Mouse (Mus musculus): ENCODE measurements around the gene Atp13a1. TPM values are rescaled to one million over a fixed set of nuclear protein-coding genes. Genes with fewer than 3 reads are reported as not detected.

The Atp13a1 gene
- polyA plus RNA-seq (2015; fragmentation: Nextera tagmentation; extraction: Ambion mirVana) = 48.7 and 50.0 TPM in 2 replicates

DNA sequence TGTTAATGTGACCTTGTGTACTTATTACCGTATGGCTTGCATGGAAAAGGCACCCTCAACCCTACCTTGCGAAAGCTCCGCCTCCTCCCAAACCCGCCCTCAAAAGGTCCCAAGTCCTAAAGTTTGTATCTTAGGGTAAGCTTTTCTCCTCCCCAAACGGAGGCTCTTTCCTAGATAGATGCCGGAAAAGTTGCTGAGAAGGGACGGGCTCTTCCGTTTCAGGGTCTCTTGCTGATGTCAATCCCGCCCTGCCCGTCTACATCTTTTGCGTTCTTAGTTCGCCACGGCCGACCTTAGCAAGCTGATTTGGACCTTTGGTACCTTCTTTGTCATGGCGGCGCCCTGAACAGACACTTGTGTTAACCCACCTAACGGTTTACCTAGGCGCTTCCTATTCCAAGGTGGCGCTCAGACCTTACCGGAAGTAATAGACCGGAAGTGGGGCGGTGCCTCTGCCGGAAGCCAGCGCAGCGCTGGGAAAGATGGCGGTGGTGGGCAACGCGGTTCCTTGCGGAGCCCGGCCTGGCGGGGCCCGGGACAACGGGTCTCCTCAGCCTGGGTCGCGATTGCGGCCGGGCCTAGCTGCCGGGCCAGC is at the start of gene Atp13a1, which contains the start of gene Zfp866:
Gene Atp13a1 (plus strand): TSS at position 391 of the 595 bp plus-strand sequence.
Gene Zfp866 (minus strand): TSS at position 406 of the 595 bp plus-strand sequence.
- H3K27me3 ChIP-seq = no peaks in the 10 kb centered on the region
- peak; percentile 87 for ATAC-seq (ENCODE audit: insufficient number of reproducible peaks, low FRiP score, low TSS enrichment, low read depth)
- H3K4me1 ChIP-seq = peaks cover 17% of the 10 kb centered on the region
- H3K4me2 ChIP-seq = peak within 1 kb of the TSS; percentile 68
- H3K9ac ChIP-seq = peak within 1 kb of the TSS; percentile 88
- H3K36me3 ChIP-seq = peaks cover 24% of the 10 kb centered on the region
- under 1% methylated on average over 35 of the region's 38 CpGs for WGBS
- no peaks in the 10 kb centered on the region for H3K9me3 ChIP-seq
- peak within 1 kb of the TSS; percentile 94 for H3K27ac ChIP-seq
- peak within 1 kb of the TSS; percentile 79 for H3K4me3 ChIP-seq

DNA sequence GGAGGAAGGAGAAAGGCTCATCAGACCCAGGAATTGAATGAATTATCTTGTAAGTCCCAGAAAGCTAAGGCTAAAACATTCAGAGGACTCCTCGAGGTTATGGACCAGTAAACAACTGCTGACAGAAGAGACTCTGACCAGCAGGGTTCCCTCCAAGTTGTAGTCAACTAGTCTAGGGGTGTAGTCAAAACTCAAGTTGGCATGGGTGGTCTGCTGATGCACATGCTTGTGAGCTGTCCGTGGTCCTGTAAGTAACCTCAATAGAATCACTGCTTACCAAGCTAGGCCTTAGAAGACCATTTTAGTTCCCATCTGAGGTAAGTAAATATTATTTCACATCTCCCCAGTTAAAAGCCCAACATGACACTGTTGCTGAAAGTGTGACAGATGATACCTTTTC is 49.7 kb upstream of the Atp13a1 start:
- ATAC-seq (ENCODE audit: insufficient number of reproducible peaks, low FRiP score, low TSS enrichment, low read depth) = no peak
- no peaks in the 10 kb centered on the region for H3K4me1 ChIP-seq
- WGBS = 78% methylated on average over 2 of the region's 2 CpGs
- H3K9me3 ChIP-seq = no peaks in the 10 kb centered on the region
- no peaks in the 10 kb centered on the region for H3K27me3 ChIP-seq
- no peak overlapping the region for H3K4me2 ChIP-seq
- H3K4me3 ChIP-seq = no peak overlapping the region
- H3K9ac ChIP-seq = no peak overlapping the region
- peaks cover 27% of the 10 kb centered on the region for H3K36me3 ChIP-seq
- H3K27ac ChIP-seq = no peak overlapping the region

GRCm38 (mm10) chr8:69749544-69750454 is 41.2 kb upstream of the Atp13a1 start, which contains the start of gene Zfp963:
Gene Zfp963, minus strand, starts transcription at chr8:69749970.
- peak within 1 kb of the TSS; percentile 42 for H3K4me2 ChIP-seq
- H3K36me3 ChIP-seq = peaks cover 8% of the 10 kb centered on the region; the same call in 1 of the 2 replicates
- no peaks in the 10 kb centered on the region for H3K9me3 ChIP-seq
- peak; percentile 99 for ATAC-seq (ENCODE audit: insufficient number of reproducible peaks, low FRiP score, low TSS enrichment, low read depth)
- H3K27me3 ChIP-seq = no peaks in the 10 kb centered on the region
- peaks cover 6% of the 10 kb centered on the region for H3K4me1 ChIP-seq
- peak within 1 kb of the TSS; percentile 81 for H3K4me3 ChIP-seq
- peak within 1 kb of the TSS; percentile 100 for H3K27ac ChIP-seq
- H3K9ac ChIP-seq = peak within 1 kb of the TSS; percentile 95
- 3% methylated on average over 48 of the region's 48 CpGs for WGBS

DNA sequence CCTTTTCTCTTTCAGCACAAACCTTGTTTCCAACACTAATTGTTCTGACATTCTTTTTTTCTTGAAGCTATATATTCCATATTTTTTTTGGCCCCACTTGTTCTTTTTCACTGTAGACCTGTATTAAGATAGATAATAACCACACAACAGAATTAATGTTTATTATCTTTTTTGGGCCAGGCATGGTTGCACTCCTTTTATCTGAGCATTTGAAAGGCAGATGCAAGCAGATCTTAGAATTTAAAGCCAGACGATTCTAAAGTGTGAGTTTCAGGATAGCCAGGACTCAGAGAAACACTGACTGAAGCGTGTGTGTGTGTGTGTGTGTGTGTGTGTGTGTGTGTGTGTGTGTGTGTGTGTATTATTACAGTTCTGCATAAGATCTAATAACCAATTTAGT is 38.5 kb upstream of the Atp13a1 start:
- H3K36me3 ChIP-seq = peaks cover 5% of the 10 kb centered on the region
- H3K27ac ChIP-seq = no peak overlapping the region
- H3K4me2 ChIP-seq = no peak overlapping the region
- peaks cover 6% of the 10 kb centered on the region for H3K4me1 ChIP-seq
- H3K4me3 ChIP-seq = no peak overlapping the region
- no peaks in the 10 kb centered on the region for H3K27me3 ChIP-seq
- WGBS = 98% methylated on average over 2 of the region's 2 CpGs
- no peaks in the 10 kb centered on the region for H3K9me3 ChIP-seq
- H3K9ac ChIP-seq = no peak overlapping the region
- no peak for ATAC-seq (ENCODE audit: insufficient number of reproducible peaks, low FRiP score, low TSS enrichment, low read depth)

DNA sequence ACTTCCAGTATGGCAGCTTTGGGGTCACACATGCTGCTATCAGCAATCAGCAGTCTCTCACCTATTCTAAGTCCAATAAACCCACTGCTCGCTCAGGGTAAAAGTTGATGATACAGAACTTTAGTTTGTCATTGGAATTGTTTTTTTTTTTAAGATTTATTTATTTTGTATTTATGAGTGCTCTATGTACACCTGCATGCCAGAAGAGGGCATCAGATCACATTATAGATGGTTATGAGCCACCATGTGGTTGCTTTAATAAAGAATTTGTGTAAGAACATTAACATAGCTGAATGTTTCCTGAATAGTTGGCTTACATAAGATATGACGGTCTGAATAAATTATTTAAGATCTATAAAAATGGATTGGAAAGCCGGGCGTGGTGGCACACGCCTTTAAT is 32.6 kb upstream of the Atp13a1 start:
- Histone ChIP-seq H3K4me2 (no peak overlapping the region), H3K27me3 (no peaks in the 10 kb centered on the region), H3K36me3 (peaks cover 36% of the 10 kb centered on the region), H3K9ac (no peak overlapping the region), H3K4me1 (no peaks in the 10 kb centered on the region), H3K27ac (no peak overlapping the region), H3K4me3 (no peak overlapping the region), H3K9me3 (no peaks in the 10 kb centered on the region)
- ATAC-seq (ENCODE audit: insufficient number of reproducible peaks, low FRiP score, low TSS enrichment, low read depth) = no peak
- WGBS = 94% methylated on average over 5 of the region's 5 CpGs

- Histone ChIP-seq H3K4me1 (no peaks in the 10 kb centered on the region), H3K36me3 (peaks cover 67% of the 10 kb centered on the region), H3K4me2 (no peak overlapping the region), H3K9ac (no peak overlapping the region), H3K27me3 (no peaks in the 10 kb centered on the region), H3K9me3 (no peaks in the 10 kb centered on the region), H3K27ac (no peak overlapping the region), H3K4me3 (no peak overlapping the region)
- 89% methylated on average over 4 of the region's 4 CpGs for WGBS
- ATAC-seq (ENCODE audit: insufficient number of reproducible peaks, low FRiP score, low TSS enrichment, low read depth) = no peak
Observed at GRCm38 (mm10) chr8:69761814-69762445, 29.0 kb upstream of the Atp13a1 start.

GRCm38 (mm10) chr8:69771221-69771620 is 19.7 kb upstream of the Atp13a1 start:
- Histone ChIP-seq H3K9ac (no peak overlapping the region), H3K4me1 (peaks cover 17% of the 10 kb centered on the region), H3K36me3 (peaks cover 40% of the 10 kb centered on the region), H3K27me3 (no peaks in the 10 kb centered on the region), H3K4me2 (no peak overlapping the region), H3K4me3 (no peak overlapping the region), H3K9me3 (no peaks in the 10 kb centered on the region), H3K27ac (no peak overlapping the region)
- ATAC-seq (ENCODE audit: insufficient number of reproducible peaks, low FRiP score, low TSS enrichment, low read depth) = no peak
- 68% methylated on average over 9 of the region's 9 CpGs for WGBS

DNA sequence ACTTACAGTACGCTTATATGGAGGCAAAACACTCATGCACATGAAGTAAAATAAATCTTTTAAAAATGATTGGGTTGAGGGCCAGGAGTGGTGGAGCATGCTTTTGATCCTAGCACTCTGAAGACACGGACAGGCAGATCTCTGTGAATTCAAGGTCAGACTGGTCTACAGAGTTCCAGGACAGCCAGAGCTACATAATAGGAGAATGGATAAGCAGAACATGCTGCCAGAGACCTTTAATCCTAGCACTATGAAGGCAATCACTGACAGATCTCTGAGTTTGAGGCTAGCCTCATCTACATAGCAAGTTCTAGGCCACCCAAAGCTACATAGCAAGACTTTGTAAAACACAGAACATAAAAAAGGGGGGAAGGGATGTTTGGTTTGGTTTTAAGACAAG is 18.9 kb upstream of the Atp13a1 start:
- ATAC-seq (ENCODE audit: insufficient number of reproducible peaks, low FRiP score, low TSS enrichment, low read depth) = no peak
- Histone ChIP-seq H3K27me3 (no peaks in the 10 kb centered on the region), H3K9ac (no peak overlapping the region), H3K36me3 (peaks cover 31% of the 10 kb centered on the region), H3K27ac (no peak overlapping the region), H3K4me2 (no peak overlapping the region), H3K9me3 (no peaks in the 10 kb centered on the region), H3K4me3 (no peak overlapping the region), H3K4me1 (peaks cover 17% of the 10 kb centered on the region)
- 73% methylated on average over 2 of the region's 2 CpGs for WGBS

GRCm38 (mm10) chr8:69774503-69775148 is 16.3 kb upstream of the Atp13a1 start, which contains the start of gene Gm20422:
Gene Gm20422, minus strand, starts transcription at chr8:69774886.
- peak within 1 kb of the TSS; percentile 50 for H3K4me2 ChIP-seq
- H3K9ac ChIP-seq = peak within 1 kb of the TSS; percentile 94
- no peaks in the 10 kb centered on the region for H3K9me3 ChIP-seq
- H3K27ac ChIP-seq = peak within 1 kb of the TSS; percentile 100
- WGBS = under 1% methylated on average over 41 of the region's 41 CpGs
- peak within 1 kb of the TSS; percentile 74 for H3K4me3 ChIP-seq
- peak; percentile 99 for ATAC-seq (ENCODE audit: insufficient number of reproducible peaks, low FRiP score, low TSS enrichment, low read depth)
- H3K36me3 ChIP-seq = peaks cover 8% of the 10 kb centered on the region; the same call in 1 of the 2 replicates
- H3K4me1 ChIP-seq = peaks cover 17% of the 10 kb centered on the region
- H3K27me3 ChIP-seq = no peaks in the 10 kb centered on the region

DNA sequence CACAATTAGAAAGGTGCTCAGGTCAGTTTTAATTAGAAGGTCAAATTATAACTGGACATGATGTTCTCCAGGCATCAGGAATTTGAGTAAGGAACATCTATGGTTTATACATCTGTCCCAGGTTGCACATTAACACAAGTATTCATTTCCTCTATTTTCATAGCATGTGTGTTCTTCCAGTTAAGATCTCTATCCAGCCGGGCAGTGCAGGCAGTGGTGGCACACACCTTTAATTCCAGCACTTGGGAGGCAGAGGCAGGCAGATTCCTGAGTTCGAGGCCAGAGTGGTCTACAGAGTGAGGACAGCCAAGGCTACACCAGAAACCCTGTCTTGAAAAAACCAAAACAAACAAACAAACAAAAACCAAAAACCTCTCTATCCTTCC is 15.8 kb upstream of the Atp13a1 start:
- Histone ChIP-seq H3K27me3 (no peaks in the 10 kb centered on the region), H3K36me3 (peaks cover 3% of the 10 kb centered on the region; the same call in 1 of the 2 replicates), H3K27ac (peak overlapping the region; percentile 100; the same call in 1 of the 2 replicates), H3K4me1 (peaks cover 17% of the 10 kb centered on the region), H3K4me2 (peak overlapping the region; percentile 36), H3K9ac (no peak overlapping the region), H3K9me3 (no peaks in the 10 kb centered on the region), H3K4me3 (peak overlapping the region; percentile 74)
- no peak for ATAC-seq (ENCODE audit: insufficient number of reproducible peaks, low FRiP score, low TSS enrichment, low read depth)
- 40% methylated on average over 2 of the region's 2 CpGs for WGBS

DNA sequence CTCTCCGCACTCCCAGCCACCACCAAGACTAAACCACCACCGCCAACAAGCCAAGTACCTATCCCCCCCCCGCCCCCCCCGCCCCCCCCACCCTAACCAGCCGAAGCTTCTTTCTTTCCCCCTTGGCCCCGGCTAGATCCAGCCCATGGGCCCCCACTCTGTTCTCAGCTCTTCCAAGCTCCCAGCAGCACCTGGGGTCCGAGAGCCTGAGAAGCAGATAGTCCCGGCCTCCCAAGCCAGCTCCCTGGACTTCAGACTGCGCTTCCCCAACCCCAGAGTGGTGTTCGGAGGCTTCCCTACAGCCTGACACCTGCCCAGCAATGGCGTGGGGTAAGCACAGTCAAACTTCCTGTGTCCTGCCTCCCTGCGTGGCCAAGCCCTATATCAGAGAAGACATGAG is 13.9 kb upstream of the Atp13a1 start:
- no peak for ATAC-seq (ENCODE audit: insufficient number of reproducible peaks, low FRiP score, low TSS enrichment, low read depth)
- 67% methylated on average over 12 of the region's 12 CpGs for WGBS
- Histone ChIP-seq H3K4me2 (no peak overlapping the region), H3K4me1 (peaks cover 13% of the 10 kb centered on the region), H3K27ac (no peak overlapping the region), H3K9me3 (no peaks in the 10 kb centered on the region), H3K9ac (no peak overlapping the region), H3K27me3 (no peaks in the 10 kb centered on the region), H3K36me3 (no peaks in the 10 kb centered on the region), H3K4me3 (no peak overlapping the region)

All from limb, embryonic 15.5 days (tissue).